Mouse (Mus musculus) hindlimb bud, embryonic 11.5 days (tissue): Measurements from ENCODE around the gene Pcnx2.

ENCODE experiments used
- DNase-seq: peaks from one replicate; pipeline ENCODE4 v3.0.0-alpha.2; 2012; ENCODE audit warnings: low read depth, low spot score; ENCODE audit errors: extremely low spot score

Gene Pcnx2

GRCm38 (mm10) chr8:125763066-125763786, 134.9 kb downstream of the Pcnx2 start:
- DNase-seq = no peak

- DNase-seq = no peak
Observed at GRCm38 (mm10) chr8:125759022-125759421, 139.1 kb downstream of the Pcnx2 start.

- DNase-seq = no peak
Observed at GRCm38 (mm10) chr8:125757106-125757496, 141.0 kb downstream of the Pcnx2 start.

- DNase-seq = no peak
Observed at GRCm38 (mm10) chr8:125756391-125757105, 141.6 kb downstream of the Pcnx2 start.

- no peak for DNase-seq
Observed at GRCm38 (mm10) chr8:125755896-125756295, 142.2 kb downstream of the Pcnx2 start.

- no peak for DNase-seq
Observed at GRCm38 (mm10) chr8:125750846-125751245, 147.3 kb downstream of the Pcnx2 start.

GRCm38 (mm10) chr8:125747390-125747789, 150.7 kb downstream of the Pcnx2 start:
- no peak for DNase-seq

GRCm38 (mm10) chr8:125744914-125745576, 153.1 kb downstream of the Pcnx2 start:
- no peak for DNase-seq

GRCm38 (mm10) chr8:125742406-125742805, 155.7 kb downstream of the Pcnx2 start:
- DNase-seq = no peak

- DNase-seq = no peak
Observed at GRCm38 (mm10) chr8:125741855-125742254, 156.3 kb downstream of the Pcnx2 start.

- DNase-seq = no peak
Observed at GRCm38 (mm10) chr8:125741377-125741776, 156.7 kb downstream of the Pcnx2 start.

- DNase-seq = no peak
Observed at GRCm38 (mm10) chr8:125740655-125741054, 157.5 kb downstream of the Pcnx2 start.

- no peak for DNase-seq
Observed at GRCm38 (mm10) chr8:125738956-125739355, 159.2 kb downstream of the Pcnx2 start.

- DNase-seq = peak; percentile 54
Observed at GRCm38 (mm10) chr8:125733964-125734956, 163.9 kb downstream of the Pcnx2 start.

- no peak for DNase-seq
Observed at GRCm38 (mm10) chr8:125729746-125730145, 168.4 kb downstream of the Pcnx2 start, which contains the start of gene Ntpcr. TSS of gene Ntpcr (plus strand) at chr8:125729963.

- DNase-seq = no peak
Observed at GRCm38 (mm10) chr8:125727797-125728196, 170.3 kb downstream of the Pcnx2 start.

GRCm38 (mm10) chr8:125726986-125727385, 171.1 kb downstream of the Pcnx2 start:
- no peak for DNase-seq

- DNase-seq = no peak
Observed at GRCm38 (mm10) chr8:125726143-125726542, 172.0 kb downstream of the Pcnx2 start.

GRCm38 (mm10) chr8:125725037-125725820, 172.9 kb downstream of the Pcnx2 start:
- no peak for DNase-seq

- no peak for DNase-seq
Observed at GRCm38 (mm10) chr8:125723437-125723836, 174.7 kb downstream of the Pcnx2 start.
